Mouse (Mus musculus) gastrocnemius, adult 2 months (tissue): Measurements from ENCODE around the gene Frmd4a. TPM values are rescaled to one million over a fixed set of nuclear protein-coding genes. Genes with fewer than 3 reads are reported as not detected.

Experiments used
- DNase-seq: peaks from one replicate; pipeline ENCODE4 v3.0.0; 2022
- H3K27ac ChIP-seq: fragments of 200-600 bp; 2 replicates; pipeline ENCODE4 v1.8.1; 2022; ENCODE audit warnings: mild to moderate bottlenecking
- H3K4me3 ChIP-seq: fragments of 200-600 bp; 2 replicates; pipeline ENCODE4 v1.8.1; 2022; ENCODE audit warnings: mild to moderate bottlenecking, moderate library complexity
- CTCF ChIP-seq: fragments of 200-600 bp; IDR thresholded peaks from 2 replicates; pipeline ENCODE4 v1.8.1; 2022; ENCODE audit warnings: antibody characterized with exemption, mild to moderate bottlenecking, moderate library complexity
- intact Hi-C: fragments of 180-260 bp; cut with DNase I; formaldehyde crosslinking; loops from one replicate; pipeline ENCODE4 v1.15.1; 2025
- long read RNA-seq, 2 experiments: library from polyadenylated mRNA; stranded (forward); transcript quantifications; one replicate each; pipeline ENCODE4 v2.0.0; 2021
- total RNA-seq, 2 experiments: library from RNA; stranded (reverse); gene quantifications; 2 replicates each; pipeline ENCODE4 v1.2.3; 2021

Gene Frmd4a
- 1 to 10 TPM; 2.4 to 4.2 TPM for total RNA-seq
- long read RNA-seq, experiment 1, full-length matches to known transcripts = 1 of 2 reads
- long read RNA-seq, experiment 1, partial matches to known transcripts = 0 of 2 reads
- long read RNA-seq, experiment 1, other reads (novel, unspliced or antisense) = 1 of 2 reads
- long read RNA-seq, experiment 2, partial matches to known transcripts = 1 of 1 reads
- long read RNA-seq, experiment 2, other reads (novel, unspliced or antisense) = 0 of 1 reads

DNA sequence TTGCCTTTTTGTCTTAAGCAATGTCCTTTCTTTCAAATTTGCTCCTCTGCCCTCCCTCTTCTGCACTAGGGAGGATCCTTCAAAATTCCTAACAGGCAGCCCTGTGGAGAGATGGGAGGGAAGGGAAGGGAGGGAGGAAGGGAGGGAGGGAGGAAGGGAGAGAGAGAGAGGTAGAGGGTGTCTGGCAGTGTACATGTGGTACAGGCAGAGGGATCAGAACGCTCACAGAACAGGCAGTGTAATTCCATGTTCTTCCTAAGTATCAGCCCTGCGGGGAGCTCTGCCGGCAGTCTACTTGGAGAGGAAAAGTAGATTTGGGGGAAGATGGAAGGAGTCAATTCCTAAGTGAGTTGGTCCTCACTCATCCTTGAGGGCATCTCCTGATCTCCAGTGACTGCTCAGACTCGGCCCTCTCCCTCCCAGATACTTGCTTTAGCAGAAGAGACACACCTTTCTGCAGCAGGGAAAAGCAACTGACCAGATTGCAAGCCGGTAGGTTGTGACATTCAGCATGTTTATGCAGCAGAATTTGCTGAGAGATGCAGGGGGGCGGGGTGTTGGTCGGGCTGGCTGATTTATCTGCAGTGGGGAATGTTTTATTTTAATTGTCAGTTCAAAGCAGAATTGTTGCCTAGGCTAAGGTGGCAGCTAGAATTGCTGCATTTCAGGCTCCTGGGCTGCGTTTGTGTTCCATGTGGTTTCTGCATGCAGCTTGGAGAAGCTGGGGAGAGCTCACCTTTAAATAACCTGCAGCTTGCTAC, at the start of gene Frmd4a:
Frmd4a (plus strand) TSS at position 190 of the 761 bp plus-strand sequence.
- Histone ChIP-seq H3K4me3 (peak within 1 kb of the TSS; percentile 36), H3K27ac (no peak within 1 kb of the TSS)
- no peak for TF ChIP-seq CTCF
- DNase-seq = no peak
- intact Hi-C loops = no loop called here

GRCm38 (mm10) chr2:3988876-3989275, 28.6 kb upstream of the Frmd4a start:
- intact Hi-C loops = no loop called here
- DNase-seq = no peak
- TF ChIP-seq CTCF = no peak
- H3K4me3 ChIP-seq = no peak overlapping the region
- H3K27ac ChIP-seq = no peak overlapping the region

- no peak overlapping the region for H3K4me3 ChIP-seq
- H3K27ac ChIP-seq = no peak overlapping the region
- TF ChIP-seq CTCF = no peak
- DNase-seq = no peak
- intact Hi-C loops = no loop called here
These were observed 27.1 kb upstream of the Frmd4a start for GRCm38 (mm10) chr2:3990431-3990830.

- Histone ChIP-seq H3K27ac (no peak overlapping the region), H3K4me3 (peak overlapping the region; percentile 36)
- DNase-seq = peak; percentile 20
- intact Hi-C loops = no loop called here
- TF ChIP-seq CTCF = no peak
These were observed 937 bp downstream of the Frmd4a start for GRCm38 (mm10) chr2:4018431-4018876.

- no peak for DNase-seq
- intact Hi-C loops = no loop called here
- no peak for TF ChIP-seq CTCF
- no peak overlapping the region for H3K27ac ChIP-seq
- peak overlapping the region; percentile 36 for H3K4me3 ChIP-seq
These were observed 1.4 kb downstream of the Frmd4a start for GRCm38 (mm10) chr2:4018909-4019308.

DNA sequence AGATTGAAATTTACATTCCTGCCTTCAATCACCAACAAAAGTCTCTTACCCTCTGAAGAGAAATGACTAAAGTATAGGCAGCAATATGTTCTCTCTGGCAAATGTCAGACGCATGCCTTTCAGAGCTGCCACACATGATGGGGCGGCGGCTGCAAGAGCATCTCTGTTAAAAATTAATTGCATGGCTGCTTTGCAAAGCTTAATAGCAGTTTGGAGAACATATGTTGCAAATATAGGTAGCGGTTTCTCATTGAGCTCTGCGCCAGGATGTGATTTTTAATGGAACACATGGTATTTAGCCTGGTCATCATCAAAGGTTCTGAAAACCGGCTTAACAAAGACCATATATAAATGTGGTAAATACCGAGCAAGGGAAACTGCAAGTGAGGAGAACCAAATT, 7.4 kb downstream of the Frmd4a start:
- intact Hi-C loops = no loop called here
- Histone ChIP-seq H3K27ac (no peak overlapping the region), H3K4me3 (no peak overlapping the region)
- no peak for DNase-seq
- no peak for TF ChIP-seq CTCF

DNA sequence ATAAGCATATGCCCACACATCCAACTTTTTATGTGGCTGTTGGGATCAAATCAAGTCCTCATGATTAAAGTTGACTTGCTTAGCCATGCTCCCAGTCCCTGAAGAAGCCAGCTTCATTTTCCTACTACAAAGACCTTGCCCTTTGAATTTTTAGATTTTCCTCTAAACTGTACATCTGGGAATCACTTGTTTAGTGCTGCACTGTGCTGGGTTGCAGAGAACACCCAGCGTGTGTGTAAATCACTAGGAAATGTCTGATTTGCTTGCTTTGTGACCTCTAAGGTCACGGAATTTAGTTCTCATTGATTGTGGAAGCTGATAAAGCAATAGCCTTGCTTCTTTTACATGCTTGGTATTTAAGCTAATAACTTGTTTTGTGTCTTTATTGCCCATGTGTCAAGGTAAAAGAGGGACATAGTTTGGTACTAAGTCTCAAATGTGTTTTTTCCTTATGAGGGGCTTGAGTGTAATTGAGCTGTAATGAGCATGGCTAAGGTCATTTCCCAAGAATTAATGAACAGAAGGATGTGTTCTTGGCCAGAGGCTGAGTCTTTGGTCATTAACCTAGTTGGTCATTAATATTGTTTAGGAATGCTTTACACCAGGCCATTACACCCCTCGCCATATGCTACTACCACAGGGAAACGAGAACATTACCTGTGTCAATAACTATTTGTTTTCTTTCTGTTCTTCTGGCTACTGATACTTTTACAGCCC, 11.7 kb downstream of the Frmd4a start:
- Histone ChIP-seq H3K4me3 (no peak overlapping the region), H3K27ac (no peak overlapping the region)
- intact Hi-C loops = no loop called here
- TF ChIP-seq CTCF = no peak
- DNase-seq = no peak

DNA sequence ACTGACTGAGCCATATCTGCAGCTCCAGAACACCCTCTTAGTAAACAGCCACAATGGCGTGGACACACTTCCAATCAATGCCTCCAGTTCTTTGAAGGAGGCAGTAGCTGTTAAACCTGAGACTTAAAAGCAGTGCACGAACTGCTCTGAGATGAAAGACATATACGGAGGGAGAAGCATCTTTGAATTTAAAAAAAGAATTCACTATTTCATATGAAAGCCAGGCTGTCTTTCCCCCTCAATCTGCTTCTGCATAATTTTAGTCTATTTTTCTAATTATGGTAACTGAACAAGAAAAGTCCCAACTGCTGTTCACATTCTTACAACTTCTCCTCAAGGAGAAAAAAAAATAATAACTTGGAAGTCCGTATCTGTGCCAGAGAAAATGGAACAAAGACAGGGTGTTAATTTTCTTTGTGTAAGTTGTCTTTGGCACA, 18.7 kb downstream of the Frmd4a start:
- DNase-seq = no peak
- Histone ChIP-seq H3K4me3 (no peak overlapping the region), H3K27ac (no peak overlapping the region)
- intact Hi-C loops = no loop called here
- no peak for TF ChIP-seq CTCF

GRCm38 (mm10) chr2:4036651-4037117, 19.2 kb downstream of the Frmd4a start:
- no peak overlapping the region for H3K4me3 ChIP-seq
- no peak for TF ChIP-seq CTCF
- intact Hi-C loops = no loop called here
- no peak overlapping the region for H3K27ac ChIP-seq
- DNase-seq = no peak

- intact Hi-C loops = no loop called here
- no peak for DNase-seq
- no peak for TF ChIP-seq CTCF
- H3K4me3 ChIP-seq = no peak overlapping the region
- H3K27ac ChIP-seq = no peak overlapping the region
These were observed 24.5 kb downstream of the Frmd4a start for GRCm38 (mm10) chr2:4042009-4042408.

- TF ChIP-seq CTCF = no peak
These were observed 38.0 kb downstream of the Frmd4a start for GRCm38 (mm10) chr2:4055481-4055880.

DNA sequence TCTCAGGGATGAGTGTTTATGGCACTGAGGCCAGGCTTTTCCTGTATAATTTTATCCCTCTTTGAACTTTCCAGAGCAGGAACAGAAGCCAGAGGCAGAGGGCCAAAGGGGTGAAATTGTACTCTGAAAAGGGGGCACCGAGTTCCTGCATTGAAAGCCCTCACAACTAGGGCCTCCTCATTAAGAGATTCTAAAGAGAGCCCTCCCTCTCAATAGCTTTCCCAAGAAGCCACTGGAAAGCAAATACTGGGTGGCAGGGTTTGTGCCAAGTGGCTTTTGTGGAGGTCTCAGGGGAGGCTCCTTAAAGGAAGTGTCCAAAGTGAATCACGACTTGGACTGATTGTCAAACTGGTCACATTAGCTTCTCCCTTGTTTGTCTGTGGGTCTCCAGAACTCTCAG, 43.2 kb downstream of the Frmd4a start:
- H3K4me3 ChIP-seq = no peak overlapping the region
- no peak for DNase-seq
- intact Hi-C loops = no loop called here
- H3K27ac ChIP-seq = no peak overlapping the region
- TF ChIP-seq CTCF = no peak

More at GRCm38 (mm10) chr2:4055481-4055880, 38.0 kb downstream of the Frmd4a start:
- Histone ChIP-seq H3K27ac (no peak overlapping the region), H3K4me3 (no peak overlapping the region)
- intact Hi-C loops = no loop called here
- no peak for DNase-seq

DNA sequence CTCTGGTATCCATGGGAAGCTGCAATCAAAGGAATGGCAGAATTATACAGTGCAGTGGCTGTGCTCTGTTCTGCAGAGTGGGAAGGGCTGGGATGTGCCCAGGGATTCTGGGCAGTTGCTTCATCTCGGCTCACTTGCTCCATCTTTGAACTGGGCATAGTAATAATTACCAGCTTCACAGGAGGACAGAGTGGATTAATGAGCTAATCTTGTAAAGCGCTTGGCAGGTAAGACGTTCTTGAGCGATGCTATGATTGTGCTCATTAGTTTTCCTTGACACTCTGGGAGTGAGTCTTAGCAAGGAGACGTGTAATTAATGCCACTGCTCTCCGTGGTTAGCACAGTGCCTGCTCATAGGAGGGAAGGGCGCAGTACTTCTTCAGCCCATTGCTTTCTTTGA, 54.3 kb downstream of the Frmd4a start:
- no peak for DNase-seq
- no peak overlapping the region for H3K4me3 ChIP-seq
- no peak for TF ChIP-seq CTCF
- no peak overlapping the region for H3K27ac ChIP-seq
- intact Hi-C loops = no loop called here
